Mouse (Mus musculus) limb, embryonic 14.5 days (tissue): ENCODE measurements around the gene Gm11042. TPM values are rescaled to one million over a fixed set of nuclear protein-coding genes. Genes with fewer than 3 reads are reported as not detected.

ENCODE experiments used
- ATAC-seq: fragments of 200-750 bp; cut with Nextera tagmentation; 2 replicates; pipeline ENCODE4 v1.8.0; 2017; ENCODE audit warnings: low read depth, moderate number of reproducible peaks, moderate TSS enrichment; ENCODE audit not compliant: low FRiP score
- DNase-seq: peaks from one replicate; pipeline ENCODE4 v3.0.0-alpha.2; 2015; ENCODE audit warnings: low spot score
- H3K27ac ChIP-seq: fragments of 300-500 bp; sonication (generic); replicated peaks from 2 replicates; pipeline ENCODE4 v1.5.1; 2014; ENCODE audit warnings: low read depth, mild to moderate bottlenecking, low read length, moderate library complexity, mixed read lengths
- H3K27me3 ChIP-seq: fragments of 300-500 bp; sonication (generic); 2 replicates; pipeline ENCODE4 v1.6.1; 2014; ENCODE audit warnings: low read length, mixed read lengths; ENCODE audit not compliant: control insufficient read depth, insufficient read depth
- H3K36me3 ChIP-seq: fragments of 300-500 bp; sonication (generic); 2 replicates; pipeline ENCODE4 v1.6.1; 2014; ENCODE audit warnings: mild to moderate bottlenecking, low read length, moderate library complexity, mixed read lengths; ENCODE audit not compliant: control insufficient read depth, insufficient read depth
- H3K4me1 ChIP-seq: fragments of 300-500 bp; sonication (generic); 2 replicates; pipeline ENCODE4 v1.6.1; 2014; ENCODE audit warnings: antibody characterized with exemption, low read length, mixed read lengths; ENCODE audit not compliant: control insufficient read depth, insufficient read depth
- H3K4me2 ChIP-seq: fragments of 300-500 bp; sonication (generic); replicated peaks from 2 replicates; pipeline ENCODE4 v1.6.1; 2014; ENCODE audit warnings: low read depth, mild to moderate bottlenecking, low read length, moderate library complexity; ENCODE audit not compliant: severe bottlenecking
- H3K4me3 ChIP-seq: fragments of 300-500 bp; sonication (generic); replicated peaks from 2 replicates; pipeline ENCODE4 v1.5.1; 2014; ENCODE audit warnings: low read length
- H3K9ac ChIP-seq: fragments of 300-500 bp; sonication (generic); 2 replicates; pipeline ENCODE4 v1.6.1; 2014; ENCODE audit warnings: mild to moderate bottlenecking, low read depth, low read length, moderate library complexity; ENCODE audit not compliant: severe bottlenecking
- H3K9me3 ChIP-seq: fragments of 300-500 bp; sonication (generic); 2 replicates; pipeline ENCODE4 v1.6.1; 2016; ENCODE audit warnings: low read length; ENCODE audit not compliant: control insufficient read depth
- POLR2A ChIP-seq: fragments of 200-500 bp; IDR thresholded peaks from 2 replicates; pipeline ENCODE4 v1.8.0; 2012; ENCODE audit warnings: inconsistent platforms, mild to moderate bottlenecking, moderate library complexity, borderline replicate concordance; ENCODE audit not compliant: insufficient read depth, insufficient read length; ENCODE audit errors: extremely low read depth
- WGBS: fragments of 180-500 bp; shearing (Covaris S2); extraction: QIAGEN DNeasy Blood & Tissue Kit; methylation state at CpG from one replicate; pipeline ENCODE4 v1.1.7; 2014; 5-methylcytosine and 5-hydroxymethylcytosine counted together
- polyA plus RNA-seq, 2 experiments: library from polyadenylated mRNA; depleted of rRNA in 1 of 2; stranded (reverse) in 1 of 2; unstranded in 1 of 2; fragments of >200 nt; fragmentation: Nextera tagmentation in 1 of 2; extraction: Ambion mirVana in 1 of 2; gene quantifications; 2 replicates each; pipeline versions ENCODE4 v1.2.1 to v1.2.3; 2012 to 2014

The Gm11042 gene
- polyA plus RNA-seq, 2 experiments, result not detected

- no peaks in the 10 kb centered on the region for H3K9me3 ChIP-seq
- peaks cover 24% of the 10 kb centered on the region for H3K27me3 ChIP-seq
- no peak for DNase-seq
- ATAC-seq, result no peak
- H3K4me3 ChIP-seq, result peak overlapping the region; percentile 43
- 0 out of 2 replicates have a peak overlapping the region, but pooled peaks have one; percentile 47 for H3K9ac ChIP-seq
- H3K36me3 ChIP-seq, result no peaks in the 10 kb centered on the region
- peak overlapping the region; percentile 84 for H3K4me2 ChIP-seq
- no peak for TF ChIP-seq POLR2A
- H3K4me1 ChIP-seq, result peaks cover 10% of the 10 kb centered on the region
- H3K27ac ChIP-seq, result no peak overlapping the region
- WGBS, result 6% methylated on average over 11 of the region's 11 CpGs
Measured at GRCm38 (mm10) chr12:74284685-74285054, 31.5 kb downstream of the Gm11042 start.

GRCm38 (mm10) chr12:74284020-74284684 is 32.0 kb downstream of the Gm11042 start:
- H3K36me3 ChIP-seq, result no peaks in the 10 kb centered on the region
- H3K4me2 ChIP-seq, result peak overlapping the region; percentile 84
- peaks cover 24% of the 10 kb centered on the region for H3K27me3 ChIP-seq
- peaks cover 10% of the 10 kb centered on the region for H3K4me1 ChIP-seq
- peak; percentile 96 for ATAC-seq
- under 1% methylated on average over 39 of the region's 49 CpGs for WGBS
- H3K9ac ChIP-seq, result peak overlapping the region; percentile 47; the same call in 1 of the 2 replicates
- TF ChIP-seq POLR2A, result no peak
- peak overlapping the region; percentile 43 for H3K4me3 ChIP-seq
- H3K27ac ChIP-seq, result no peak overlapping the region
- no peaks in the 10 kb centered on the region for H3K9me3 ChIP-seq
- DNase-seq, result peak; percentile 95

- H3K27me3 ChIP-seq, result peaks cover 24% of the 10 kb centered on the region
- DNase-seq, result no peak
Measured at GRCm38 (mm10) chr12:74282846-74283245, 33.3 kb downstream of the Gm11042 start.

GRCm38 (mm10) chr12:74281403-74281802 is 34.8 kb downstream of the Gm11042 start:
- no peak for TF ChIP-seq POLR2A
- ATAC-seq (no peak), DNase-seq (no peak)
- H3K9ac ChIP-seq, result no peak overlapping the region
- 79% methylated on average over 4 of the region's 4 CpGs for WGBS
- no peaks in the 10 kb centered on the region for H3K36me3 ChIP-seq
- peaks cover 10% of the 10 kb centered on the region for H3K4me1 ChIP-seq
- H3K27ac ChIP-seq, result no peak overlapping the region
- no peak overlapping the region for H3K4me2 ChIP-seq
- no peaks in the 10 kb centered on the region for H3K9me3 ChIP-seq
- H3K4me3 ChIP-seq, result no peak overlapping the region
- H3K27me3 ChIP-seq, result peaks cover 24% of the 10 kb centered on the region

More at GRCm38 (mm10) chr12:74282846-74283245, 33.3 kb downstream of the Gm11042 start:
- peaks cover 10% of the 10 kb centered on the region for H3K4me1 ChIP-seq
- 57% methylated on average over 1 of the region's 1 CpGs for WGBS
- no peaks in the 10 kb centered on the region for H3K9me3 ChIP-seq
- TF ChIP-seq POLR2A, result no peak
- no peak overlapping the region for H3K4me2 ChIP-seq
- H3K9ac ChIP-seq, result no peak overlapping the region
- no peak overlapping the region for H3K4me3 ChIP-seq
- ATAC-seq, result no peak
- no peak overlapping the region for H3K27ac ChIP-seq
- no peaks in the 10 kb centered on the region for H3K36me3 ChIP-seq

GRCm38 (mm10) chr12:74277265-74277664 is 38.9 kb downstream of the Gm11042 start:
- no peak for ATAC-seq
- Histone ChIP-seq H3K9ac (no peak overlapping the region), H3K27me3 (no peaks in the 10 kb centered on the region), H3K9me3 (no peaks in the 10 kb centered on the region), H3K36me3 (no peaks in the 10 kb centered on the region), H3K27ac (no peak overlapping the region), H3K4me2 (no peak overlapping the region), H3K4me1 (no peaks in the 10 kb centered on the region), H3K4me3 (no peak overlapping the region)
- DNase-seq, result no peak
- 79% methylated on average over 5 of the region's 5 CpGs for WGBS
- no peak for TF ChIP-seq POLR2A

- Histone ChIP-seq H3K9me3 (no peaks in the 10 kb centered on the region), H3K36me3 (no peaks in the 10 kb centered on the region), H3K4me3 (no peak overlapping the region), H3K27me3 (no peaks in the 10 kb centered on the region), H3K4me2 (no peak overlapping the region), H3K27ac (no peak overlapping the region), H3K9ac (no peak overlapping the region), H3K4me1 (no peaks in the 10 kb centered on the region)
- ATAC-seq, result no peak
- 87% methylated on average over 17 of the region's 17 CpGs for WGBS
- no peak for TF ChIP-seq POLR2A
- no peak for DNase-seq
Measured at GRCm38 (mm10) chr12:74272545-74272944, 43.6 kb downstream of the Gm11042 start.
